Mouse (Mus musculus): ENCODE measurements around the gene Loxl1.

GRCm38 (mm10) chr9:58246083-58246591 lies 66.8 kb downstream of the Loxl1 start:
- TF ChIP-seq CTCF (IDR thresholded peaks at IDR 0.05; ENCODE audit: control insufficient read depth, insufficient read depth, low read length) (no peak), POLR2A (IDR thresholded peaks at IDR 0.05; ENCODE audit: borderline replicate concordance, control insufficient read depth, low read depth, low read length) (no peak)

Measured in bone marrow, adult 2 months (tissue).